Mouse (Mus musculus): ENCODE results near the gene Atp5f1. TPM values are rescaled to one million over a fixed set of nuclear protein-coding genes. Genes with fewer than 3 reads are reported as not detected.
"Not testable (repeated sequence)": the region's sequence is repeated elsewhere in the genome, so short reads cannot be mapped to it uniquely, and the experiment has no call there.

The Atp5f1 gene
- polyA plus RNA-seq, 1 experiment = 266 TPM

DNA sequence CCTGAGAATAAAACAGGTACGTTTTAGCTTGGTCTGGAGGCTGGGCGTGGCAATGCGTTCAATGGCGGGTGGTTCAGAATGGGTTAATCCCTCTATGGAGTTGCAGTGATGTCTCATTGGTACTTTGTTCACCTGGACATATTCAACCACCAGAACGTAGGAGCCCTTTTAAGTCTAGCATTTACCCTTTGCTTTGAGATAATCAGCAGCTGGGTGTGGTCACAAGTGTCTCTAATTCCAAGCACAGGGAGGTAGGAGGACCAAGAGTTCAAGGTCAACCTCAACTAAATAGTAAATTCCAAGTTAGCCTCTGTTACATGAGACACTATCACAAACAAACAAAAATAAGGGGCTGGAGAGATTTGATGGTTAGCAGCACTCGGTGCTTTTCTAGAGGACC lies 31.1 kb downstream of the Atp5f1 start:
- TF ChIP-seq POLR2A (IDR thresholded peaks at IDR 0.05; ENCODE audit: borderline replicate concordance, extremely low read depth, insufficient read depth, insufficient read length, poor library complexity, severe bottlenecking) = no peak
- TF ChIP-seq CTCF (IDR thresholded peaks at IDR 0.05; ENCODE audit: borderline replicate concordance, extremely low read depth, insufficient read depth, insufficient read length) = no peak
- DNase-seq (ENCODE audit: low read depth) = no peak

DNA sequence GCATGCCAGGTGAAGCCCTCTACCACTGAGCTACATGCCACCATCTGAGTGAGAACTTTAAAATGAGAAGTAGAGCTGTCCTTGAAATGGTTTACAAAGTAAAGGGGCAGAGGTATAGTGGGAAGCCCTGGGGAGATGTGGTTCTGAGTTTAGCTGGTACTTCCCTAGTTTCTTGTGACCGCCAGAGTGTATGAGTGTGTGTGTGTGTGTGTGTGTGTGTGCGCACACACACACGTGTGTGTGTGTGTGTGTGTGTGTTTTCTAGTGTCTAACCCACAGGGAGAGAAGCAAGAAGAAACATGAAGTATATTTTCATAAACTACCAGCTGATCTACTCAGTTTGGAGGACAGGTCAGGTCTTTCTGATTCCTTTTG lies 31.7 kb downstream of the Atp5f1 start:
- DNase-seq (ENCODE audit: low read depth) = no peak

DNA sequence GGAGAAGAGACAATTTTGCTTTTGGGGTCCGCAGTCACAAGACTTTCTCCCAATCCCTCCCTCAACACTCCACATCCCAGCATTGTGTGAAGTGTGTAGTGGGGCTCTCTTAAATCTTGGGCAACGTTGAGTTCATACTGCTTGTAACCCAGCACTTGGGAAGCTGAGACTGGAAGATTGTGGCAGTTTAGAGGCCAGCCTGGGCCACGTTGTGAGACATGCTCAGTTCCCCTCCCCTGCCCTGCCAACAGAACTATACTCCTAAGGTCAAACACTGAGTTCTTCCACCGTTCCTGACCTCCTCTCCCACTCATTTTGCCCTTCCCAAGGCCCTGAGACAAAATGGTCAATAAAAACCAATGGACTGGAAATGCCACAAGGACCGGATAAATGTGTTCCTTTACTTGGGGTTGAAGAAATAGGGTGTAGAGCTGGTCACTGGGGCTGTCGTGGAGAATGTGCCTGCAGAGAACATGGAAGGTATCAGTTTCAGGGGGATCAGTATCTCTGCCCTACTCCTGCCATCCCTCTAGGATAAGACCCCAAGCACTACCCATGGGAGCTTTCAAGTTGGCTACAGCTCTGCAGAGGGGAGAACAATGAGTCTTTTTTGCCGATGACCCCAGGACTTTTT lies 32.2 kb downstream of the Atp5f1 start:
- DNase-seq (ENCODE audit: low read depth) = no peak
- no peak for TF ChIP-seq POLR2A (IDR thresholded peaks at IDR 0.05; ENCODE audit: borderline replicate concordance, extremely low read depth, insufficient read depth, insufficient read length, poor library complexity, severe bottlenecking)
- TF ChIP-seq CTCF (IDR thresholded peaks at IDR 0.05; ENCODE audit: borderline replicate concordance, extremely low read depth, insufficient read depth, insufficient read length) = no peak

More for the DNA sequence above, 31.7 kb downstream of the Atp5f1 start:
- no peak for TF ChIP-seq POLR2A (IDR thresholded peaks at IDR 0.05; ENCODE audit: borderline replicate concordance, extremely low read depth, insufficient read depth, insufficient read length, poor library complexity, severe bottlenecking)
- TF ChIP-seq CTCF (IDR thresholded peaks at IDR 0.05; ENCODE audit: borderline replicate concordance, extremely low read depth, insufficient read depth, insufficient read length) = no peak

- DNase-seq (ENCODE audit: low read depth) = no peak
- TF ChIP-seq POLR2A (IDR thresholded peaks at IDR 0.05; ENCODE audit: borderline replicate concordance, extremely low read depth, insufficient read depth, insufficient read length, poor library complexity, severe bottlenecking) (no peak), CTCF (IDR thresholded peaks at IDR 0.05; ENCODE audit: borderline replicate concordance, extremely low read depth, insufficient read depth, insufficient read length) (no peak)
Observed at GRCm38 (mm10) chr3:105924616-105925015, 35.3 kb downstream of the Atp5f1 start.

GRCm38 (mm10) chr3:105921959-105922358 lies 37.9 kb downstream of the Atp5f1 start:
- TF ChIP-seq POLR2A (IDR thresholded peaks at IDR 0.05; ENCODE audit: borderline replicate concordance, extremely low read depth, insufficient read depth, insufficient read length, poor library complexity, severe bottlenecking) = no peak
- TF ChIP-seq CTCF (IDR thresholded peaks at IDR 0.05; ENCODE audit: borderline replicate concordance, extremely low read depth, insufficient read depth, insufficient read length) = no peak
- DNase-seq (ENCODE audit: low read depth) = no peak

DNA sequence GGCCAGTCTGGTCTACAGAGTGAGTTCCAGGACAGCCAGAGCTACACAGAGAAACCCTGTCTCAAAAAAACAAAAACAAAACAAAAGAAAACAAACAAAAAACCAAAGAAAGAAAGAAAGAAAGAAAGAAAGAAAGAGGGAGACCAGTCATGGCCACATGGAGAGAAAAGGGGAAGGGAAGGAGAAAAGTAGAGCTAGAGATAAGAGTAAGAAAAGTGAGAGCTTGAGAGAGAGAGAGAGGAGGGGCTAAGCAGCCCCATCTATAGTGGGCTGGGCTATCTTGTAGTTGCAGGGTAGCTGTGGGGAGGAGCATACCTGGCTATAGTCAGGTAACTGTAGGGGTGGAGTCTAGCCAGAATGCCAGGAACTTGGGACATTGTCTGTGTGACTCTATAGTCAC lies 39.2 kb downstream of the Atp5f1 start:
- not testable (repeated sequence) for DNase-seq (ENCODE audit: low read depth)

- DNase-seq (ENCODE audit: low read depth) = no peak
- TF ChIP-seq CTCF (IDR thresholded peaks at IDR 0.05; ENCODE audit: borderline replicate concordance, extremely low read depth, insufficient read depth, insufficient read length) (no peak), POLR2A (IDR thresholded peaks at IDR 0.05; ENCODE audit: borderline replicate concordance, extremely low read depth, insufficient read depth, insufficient read length, poor library complexity, severe bottlenecking) (no peak)
Observed at GRCm38 (mm10) chr3:105918355-105918745, 41.5 kb downstream of the Atp5f1 start.

- DNase-seq (ENCODE audit: low read depth) = no peak
- TF ChIP-seq CTCF (IDR thresholded peaks at IDR 0.05; ENCODE audit: borderline replicate concordance, extremely low read depth, insufficient read depth, insufficient read length) = no peak
- TF ChIP-seq POLR2A (IDR thresholded peaks at IDR 0.05; ENCODE audit: borderline replicate concordance, extremely low read depth, insufficient read depth, insufficient read length, poor library complexity, severe bottlenecking) = no peak
Observed at GRCm38 (mm10) chr3:105917656-105918354, 42.1 kb downstream of the Atp5f1 start.

- DNase-seq (ENCODE audit: low read depth) = not testable (repeated sequence)
Observed at GRCm38 (mm10) chr3:105916455-105916854, 43.4 kb downstream of the Atp5f1 start.

- DNase-seq (ENCODE audit: low read depth) = no peak
- no peak for TF ChIP-seq CTCF (IDR thresholded peaks at IDR 0.05; ENCODE audit: borderline replicate concordance, extremely low read depth, insufficient read depth, insufficient read length)
- TF ChIP-seq POLR2A (IDR thresholded peaks at IDR 0.05; ENCODE audit: borderline replicate concordance, extremely low read depth, insufficient read depth, insufficient read length, poor library complexity, severe bottlenecking) = no peak
Observed at GRCm38 (mm10) chr3:105915281-105915680, 44.6 kb downstream of the Atp5f1 start.

GRCm38 (mm10) chr3:105913839-105914681 lies 45.8 kb downstream of the Atp5f1 start:
- DNase-seq (ENCODE audit: low read depth) = no peak
- TF ChIP-seq CTCF (IDR thresholded peaks at IDR 0.05; ENCODE audit: borderline replicate concordance, extremely low read depth, insufficient read depth, insufficient read length) = no peak
- no peak for TF ChIP-seq POLR2A (IDR thresholded peaks at IDR 0.05; ENCODE audit: borderline replicate concordance, extremely low read depth, insufficient read depth, insufficient read length, poor library complexity, severe bottlenecking)
